Mouse (Mus musculus) adrenal gland, postnatal 14 days (tissue): ENCODE data around the gene Phkb. TPM values are rescaled to one million over a fixed set of nuclear protein-coding genes. Genes with fewer than 3 reads are reported as not detected.
"Not testable (repeated sequence)": the region's sequence is repeated elsewhere in the genome, so short reads cannot be mapped to it uniquely, and the experiment has no call there.

Experiments used
- DNase-seq: peaks from one replicate; pipeline ENCODE4 v3.0.0; 2021; ENCODE audit warnings: mixed read lengths
- long read RNA-seq, 2 experiments: library from polyadenylated mRNA; stranded (forward); transcript quantifications; one replicate each; pipeline ENCODE4 v2.0.0; 2021
- total RNA-seq: library from RNA; stranded (reverse); gene quantifications from 2 replicates; pipeline ENCODE4 v1.2.3, GENCODE M21; 2021

Gene Phkb
- 35.5 and 39.3 TPM in 2 replicates for total RNA-seq
- long read RNA-seq, experiment 1, partial matches to known transcripts = 1 of 27 reads
- long read RNA-seq, experiment 1, other reads (novel, unspliced or antisense) = 26 of 27 reads
- long read RNA-seq, experiment 2, full-length matches to known transcripts = 2 of 18 reads
- long read RNA-seq, experiment 2, partial matches to known transcripts = 1 of 18 reads
- long read RNA-seq, experiment 2, other reads (novel, unspliced or antisense) = 15 of 18 reads

DNA sequence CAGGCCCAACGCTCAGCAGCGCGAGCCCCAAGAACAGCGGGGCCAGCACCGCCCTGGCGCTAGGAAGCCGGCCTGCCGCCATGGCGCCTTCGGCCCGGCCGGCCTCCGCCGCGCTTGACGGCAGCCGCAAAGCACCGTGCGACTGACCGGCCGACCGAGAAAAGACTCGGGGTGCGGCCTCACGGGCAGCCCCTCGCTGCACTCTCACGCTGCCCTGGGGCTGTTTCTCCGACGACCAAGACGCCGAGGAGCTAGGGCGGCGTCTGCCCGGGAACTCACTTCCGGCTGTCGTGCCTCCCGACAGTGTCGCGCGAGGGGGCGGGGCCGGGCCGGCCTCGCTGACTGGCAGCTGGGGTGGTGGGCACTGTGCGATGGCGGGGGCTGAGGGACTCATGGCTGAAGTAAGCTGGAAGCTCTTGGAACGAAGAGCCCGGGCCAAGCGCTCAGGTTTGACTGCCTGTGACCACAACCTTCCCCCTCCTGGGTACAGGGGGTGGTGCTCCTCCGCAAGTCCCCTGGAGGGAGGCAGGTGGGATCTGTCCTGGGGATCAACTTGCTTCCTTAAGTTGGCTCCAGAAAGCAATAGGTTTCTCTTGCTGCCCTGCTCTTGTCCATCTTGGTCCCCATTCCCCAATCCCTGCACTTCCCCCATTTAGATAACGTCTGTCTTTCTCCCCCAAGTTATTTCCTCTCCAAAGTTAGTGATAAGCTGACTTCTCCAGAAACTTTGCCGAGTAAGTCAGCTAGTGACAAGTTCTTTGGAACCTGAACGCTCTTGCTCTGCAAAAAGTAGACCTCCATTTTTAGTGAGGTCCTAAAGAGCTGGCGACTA, at the start of gene Phkb, which contains the start of gene Itfg1:
TSS of gene Phkb (plus strand) at position 303 of the 832 bp plus-strand sequence.
TSS of gene Itfg1 (minus strand) at position 265 of the 832 bp plus-strand sequence.
- peak; percentile 96 for DNase-seq

GRCm38 (mm10) chr8:85796392-85796791, 44.4 kb upstream of the Phkb start:
- DNase-seq = not testable (repeated sequence)

DNA sequence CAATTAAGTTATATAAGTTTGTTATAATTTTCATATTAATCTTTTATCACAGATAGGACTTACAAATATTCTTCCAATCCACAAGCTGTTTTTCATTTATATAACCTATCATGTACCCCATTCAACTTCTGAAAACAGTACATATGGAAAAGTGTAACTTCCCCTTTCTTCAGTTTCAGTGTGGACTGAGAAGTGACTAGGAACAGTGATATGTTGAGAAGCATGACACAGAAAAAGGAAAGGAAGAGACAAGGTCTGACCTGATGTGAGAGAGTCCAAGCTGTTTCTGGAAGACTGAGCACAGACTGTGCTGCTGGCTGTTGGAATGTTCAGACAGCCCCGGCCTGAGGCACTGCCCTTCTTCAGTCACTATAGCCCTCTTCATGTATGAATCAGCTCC, 40.6 kb upstream of the Phkb start:
- DNase-seq = no peak

DNA sequence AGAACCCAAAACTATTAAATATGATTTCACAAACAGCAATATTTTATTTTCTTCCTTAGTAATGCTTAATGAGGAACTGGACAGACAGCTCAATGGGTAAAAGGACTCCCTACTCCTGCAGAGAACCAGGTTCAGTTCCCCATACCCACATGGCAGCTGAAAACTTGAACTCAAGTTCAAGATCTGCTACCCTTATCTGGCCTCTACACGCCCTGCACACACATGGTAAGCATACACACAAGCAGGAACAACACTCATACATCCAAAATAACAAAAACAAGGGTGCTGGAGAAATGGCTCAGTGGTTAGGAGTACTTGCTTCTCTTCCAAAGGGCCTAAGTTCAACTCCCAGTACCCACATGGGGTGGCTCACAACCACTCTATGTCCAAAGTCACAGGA, 39.4 kb upstream of the Phkb start:
- DNase-seq = no peak

- DNase-seq = no peak
These were observed 27.1 kb upstream of the Phkb start for GRCm38 (mm10) chr8:85813621-85814020.

DNA sequence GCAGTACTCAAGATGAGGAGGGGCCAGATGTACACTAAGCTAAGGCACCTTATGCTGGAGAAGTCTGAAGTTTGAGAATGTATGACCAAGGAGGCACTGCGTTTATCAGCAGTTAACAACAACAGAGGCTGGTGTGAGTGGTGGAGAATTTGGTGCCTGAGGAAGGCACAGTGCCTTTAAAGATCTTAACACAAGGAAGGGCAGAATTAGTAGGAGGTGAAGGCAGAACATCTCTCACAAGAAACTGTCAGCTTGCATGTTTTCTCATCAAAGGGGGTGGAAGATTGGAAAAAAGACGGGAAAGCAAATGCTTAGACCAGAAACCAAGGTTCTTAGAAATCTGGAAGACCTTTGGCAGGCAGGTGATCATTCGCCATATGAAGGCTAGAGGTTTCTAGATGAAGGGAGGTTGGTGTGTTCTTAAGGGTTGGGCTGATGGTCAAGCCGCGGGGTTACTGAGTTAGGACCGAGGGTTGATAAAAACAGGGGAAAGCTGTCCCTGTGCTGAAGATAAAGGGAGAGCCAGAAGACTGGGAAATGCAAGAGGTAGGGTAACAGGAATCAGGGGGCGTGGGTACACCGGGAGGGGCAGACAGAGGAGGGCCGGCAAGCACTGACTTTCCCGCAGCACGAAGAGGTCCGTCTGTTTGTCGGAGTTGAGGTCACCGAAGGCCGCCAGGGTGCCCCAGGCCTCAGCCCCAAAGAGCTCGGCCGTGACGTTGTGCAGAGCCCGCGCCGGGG, 673 bp upstream of the Phkb start:
- DNase-seq = no peak

DNA sequence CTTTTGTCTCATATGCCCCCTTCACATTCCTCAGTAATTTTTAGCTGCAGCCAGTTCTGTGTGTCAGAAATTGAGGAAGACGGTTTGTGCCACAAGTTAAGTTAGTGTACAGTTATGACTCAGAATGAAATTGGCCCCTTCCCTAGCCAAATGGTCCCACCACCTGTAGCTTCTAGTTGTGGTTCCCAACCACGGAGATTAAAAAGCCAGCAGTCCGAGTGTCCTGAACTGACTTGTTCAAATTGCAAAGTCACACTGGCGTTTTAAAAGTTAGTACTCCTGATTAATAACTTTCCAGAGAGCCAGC, 683 bp downstream of the Phkb start:
- DNase-seq = peak; percentile 11

- DNase-seq = no peak
These were observed 5.1 kb downstream of the Phkb start for GRCm38 (mm10) chr8:85845887-85846286.

DNA sequence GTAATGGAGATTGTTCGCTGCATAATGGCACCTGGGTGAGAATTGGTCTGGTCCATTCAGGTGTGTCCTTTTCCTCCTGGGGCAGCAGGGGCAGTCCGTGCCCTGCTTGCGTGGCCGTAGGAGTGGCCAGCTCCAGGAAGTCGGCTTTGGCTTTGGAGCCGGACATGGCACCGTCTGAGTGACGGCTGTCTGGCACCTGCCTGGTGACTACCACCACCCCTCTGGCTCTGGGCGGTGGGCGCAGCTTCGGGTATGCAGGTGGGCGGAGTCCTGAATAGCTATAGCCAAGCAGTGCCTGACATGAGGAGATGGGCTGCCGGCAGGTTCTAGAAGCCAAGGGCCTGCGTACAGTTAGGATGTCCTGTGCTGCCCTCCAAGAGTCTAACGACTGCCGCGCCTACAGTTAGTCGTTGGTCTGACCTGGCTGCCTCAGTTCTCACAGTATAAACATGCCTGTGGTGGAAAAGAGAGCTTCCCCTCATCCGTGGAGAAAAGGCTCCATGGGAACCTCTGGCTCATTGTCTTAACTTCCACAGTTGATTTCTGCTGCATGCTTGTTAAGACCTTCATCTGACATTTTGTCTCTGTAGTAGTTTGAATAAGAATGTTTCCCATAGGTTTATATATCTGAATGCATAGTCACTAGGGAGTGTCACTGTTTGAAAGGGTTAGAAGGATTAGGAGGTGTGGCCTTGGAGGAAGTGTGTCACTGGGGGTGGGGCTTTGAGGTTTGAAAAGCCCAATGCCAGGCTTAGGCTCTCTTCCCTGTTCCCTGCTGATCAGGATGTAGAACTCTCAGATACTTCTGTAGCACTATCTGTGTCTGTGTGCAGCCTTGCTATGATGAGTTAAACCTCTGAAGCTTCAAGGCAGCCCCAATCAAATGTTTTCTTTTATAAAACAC, 13.7 kb downstream of the Phkb start:
- DNase-seq = no peak

GRCm38 (mm10) chr8:85857227-85857896, 16.6 kb downstream of the Phkb start:
- not testable (repeated sequence) for DNase-seq

- no peak for DNase-seq
These were observed 19.9 kb downstream of the Phkb start for GRCm38 (mm10) chr8:85860612-85861011.

DNA sequence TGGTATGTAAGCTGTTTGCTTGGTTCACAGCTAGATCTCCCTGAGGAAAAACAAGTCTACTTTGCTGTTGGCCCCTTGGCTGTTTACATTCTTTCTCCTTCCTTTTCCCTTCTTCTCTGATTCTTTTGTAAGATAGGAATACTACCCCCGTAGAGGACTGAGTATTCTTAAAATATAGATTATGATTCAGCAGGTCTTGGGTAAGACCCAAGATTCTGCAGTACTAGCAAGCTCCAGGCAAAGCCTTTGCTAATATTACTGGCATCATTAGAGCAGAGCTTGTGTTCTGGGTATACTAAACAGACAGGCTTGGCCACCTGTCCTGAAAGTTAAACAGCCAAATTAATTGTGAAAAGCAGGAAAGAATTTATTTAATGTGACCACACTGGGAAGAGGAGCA, 21.6 kb downstream of the Phkb start:
- no peak for DNase-seq

- peak; percentile 18 for DNase-seq
These were observed 30.9 kb downstream of the Phkb start for GRCm38 (mm10) chr8:85871660-85872059.

DNA sequence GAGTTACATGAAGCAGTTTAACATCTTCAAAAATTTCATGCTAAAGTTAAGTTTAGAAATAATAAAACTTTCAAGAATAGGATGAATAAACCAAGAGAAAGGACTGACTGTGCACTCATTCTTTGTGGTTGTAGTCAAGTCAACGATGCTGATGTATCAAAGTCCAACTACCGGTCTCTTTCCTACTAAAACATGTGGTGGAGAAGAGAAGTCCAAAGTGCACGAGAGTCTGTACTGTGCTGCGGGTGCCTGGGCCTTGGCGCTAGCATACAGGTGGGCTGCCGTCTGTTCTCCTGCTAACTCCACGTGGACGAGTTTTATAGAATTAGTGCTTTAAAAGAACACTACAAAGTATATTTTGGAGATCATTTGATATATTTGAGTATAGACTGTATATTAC, 37.2 kb downstream of the Phkb start:
- DNase-seq = no peak

GRCm38 (mm10) chr8:85879624-85880023, 38.9 kb downstream of the Phkb start:
- no peak for DNase-seq

- no peak for DNase-seq
These were observed 44.1 kb downstream of the Phkb start for GRCm38 (mm10) chr8:85884811-85885210.

DNA sequence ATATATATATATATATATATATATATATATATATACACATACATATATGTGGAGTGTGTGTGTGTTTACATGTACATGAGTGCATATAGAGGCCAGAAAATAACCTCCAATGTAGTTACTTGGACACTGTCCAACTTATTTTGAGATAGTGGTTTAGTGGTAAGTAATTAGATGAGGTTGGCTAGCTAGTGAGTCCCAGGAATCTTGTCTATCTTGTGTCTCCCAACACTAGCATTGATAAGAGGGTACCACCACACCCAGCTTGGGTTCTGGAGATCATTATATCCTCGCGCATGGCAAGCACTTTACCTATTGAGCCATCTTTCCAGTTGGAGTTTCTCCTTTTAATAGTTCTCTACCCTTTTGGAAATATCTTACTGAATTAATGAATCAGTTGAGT, 56.9 kb downstream of the Phkb start:
- no peak for DNase-seq

DNA sequence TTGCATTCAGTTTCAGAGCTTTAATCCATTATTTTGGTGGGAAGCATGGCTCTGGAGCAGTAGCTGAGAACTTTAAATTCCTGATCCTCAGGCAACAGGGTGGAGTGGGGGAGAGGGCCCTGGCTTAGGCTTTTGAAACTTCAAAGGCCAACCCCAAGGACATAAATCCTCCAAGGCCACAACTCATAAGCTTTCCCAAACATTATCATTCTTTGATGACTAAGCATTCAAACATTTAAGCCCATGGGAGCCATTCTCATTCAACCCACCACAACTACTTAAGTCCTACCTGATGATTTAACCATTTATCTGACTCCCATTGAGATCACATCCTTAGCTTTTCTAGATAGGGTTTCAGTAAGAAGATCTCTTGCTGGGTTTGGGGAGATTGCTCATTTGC, 84.2 kb downstream of the Phkb start:
- DNase-seq = peak; percentile 12

DNA sequence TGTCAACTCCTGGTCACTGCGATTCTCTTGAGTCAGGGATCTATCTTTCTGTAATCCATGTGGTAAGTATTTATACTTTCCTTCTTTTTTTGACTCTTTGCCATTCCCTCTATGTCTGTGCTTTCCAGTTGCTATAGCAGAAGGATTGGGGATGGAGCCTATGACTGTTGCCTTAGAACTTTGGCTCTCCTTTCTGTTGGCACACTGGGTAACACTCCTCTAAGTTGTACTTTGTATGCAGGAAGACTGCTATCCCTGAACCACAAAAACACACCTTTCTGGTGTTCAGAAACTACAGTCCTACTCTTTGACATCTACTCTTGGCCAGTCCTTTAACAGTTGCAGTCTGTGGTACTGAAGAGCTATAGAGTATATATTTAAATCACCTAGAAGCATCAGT, 84.8 kb downstream of the Phkb start:
- no peak for DNase-seq

GRCm38 (mm10) chr8:85926107-85926506, 85.3 kb downstream of the Phkb start:
- no peak for DNase-seq

- no peak for DNase-seq
These were observed 95.4 kb downstream of the Phkb start for GRCm38 (mm10) chr8:85936148-85936547.

DNA sequence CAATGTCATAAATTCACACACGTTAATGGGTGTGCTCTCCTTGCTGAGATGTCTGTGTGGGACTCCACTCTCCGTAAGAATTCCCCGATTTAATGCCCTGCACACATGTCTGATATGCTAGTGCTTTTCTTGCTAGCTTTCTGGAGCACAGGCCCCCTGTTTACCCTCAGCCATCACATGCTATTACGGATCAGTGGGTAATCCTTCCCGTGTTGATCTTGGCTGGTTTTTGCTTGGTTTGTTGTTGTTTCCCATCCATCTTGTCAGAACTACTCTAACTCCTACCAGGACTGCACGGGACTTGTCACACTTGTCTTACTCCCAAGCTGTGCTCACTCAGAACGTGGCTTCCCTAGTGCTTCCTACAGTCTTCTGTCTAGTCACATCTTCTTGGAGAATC, 96.6 kb downstream of the Phkb start:
- no peak for DNase-seq
